Mouse (Mus musculus) heart, adult 2 months (tissue): ENCODE data around the gene Wnt3a. TPM values are rescaled to one million over a fixed set of nuclear protein-coding genes. Genes with fewer than 3 reads are reported as not detected.
A peak's percentile ranks its signal among the peaks of the same experiment; 100 is the strongest.

Experiments used
- DNase-seq, 2 experiments: peaks; one replicate each; pipeline ENCODE4 v3.0.0; 2021
- H3K27ac ChIP-seq: fragments of 200-600 bp; 2 replicates; pipeline ENCODE4 v1.8.1; 2022
- H3K27me3 ChIP-seq: fragments of 200-500 bp; 2 replicates; pipeline ENCODE4 v1.6.1; 2012; ENCODE audit warnings: mild to moderate bottlenecking, low read length, inconsistent platforms, mixed read lengths; ENCODE audit not compliant: control insufficient read depth, insufficient read depth
- H3K36me3 ChIP-seq: fragments of 200-500 bp; 2 replicates; pipeline ENCODE4 v1.6.1; 2012; ENCODE audit warnings: low read length, inconsistent platforms; ENCODE audit not compliant: control insufficient read depth, insufficient read depth
- H3K4me1 ChIP-seq: fragments of 200-500 bp; 2 replicates; pipeline ENCODE4 v1.6.1; 2011; ENCODE audit warnings: low read length; ENCODE audit not compliant: control insufficient read depth, insufficient read depth
- H3K4me3 ChIP-seq: fragments of 200-600 bp; 2 replicates; pipeline ENCODE4 v1.8.1; 2022
- H3K79me2 ChIP-seq: fragments of 200-500 bp; replicated peaks from 2 replicates; pipeline ENCODE4 v1.6.1; 2012; ENCODE audit warnings: mild to moderate bottlenecking, inconsistent platforms, low read length, moderate library complexity, mixed read lengths; ENCODE audit not compliant: control insufficient read depth, insufficient read depth
- H3K9ac ChIP-seq: fragments of 200-500 bp; 2 replicates; pipeline ENCODE4 v1.6.1; 2012; ENCODE audit warnings: low read depth, mild to moderate bottlenecking, control low read depth, inconsistent platforms, low read length, mixed read lengths
- CTCF ChIP-seq: fragments of 200-600 bp; IDR thresholded peaks from 2 replicates; pipeline ENCODE4 v1.8.1; 2022; ENCODE audit warnings: antibody characterized with exemption, mild to moderate bottlenecking, moderate library complexity
- EP300 ChIP-seq: fragments of 200-500 bp; IDR thresholded peaks from 2 replicates; pipeline ENCODE4 v1.6.1; 2011; ENCODE audit warnings: low read depth, low read length, control low read depth; ENCODE audit not compliant: insufficient read depth
- POLR2A ChIP-seq: fragments of 200-500 bp; IDR thresholded peaks from 2 replicates; pipeline ENCODE4 v1.6.1; 2011; ENCODE audit warnings: mild to moderate bottlenecking, low read depth, low read length, control low read depth; ENCODE audit not compliant: insufficient read depth
- WGBS: fragments of 180-500 bp; shearing (Covaris S2); methylation state at CpG from one replicate; pipeline ENCODE4 v1.1.7; 2018; 5-methylcytosine and 5-hydroxymethylcytosine counted together
- intact Hi-C: fragments of 180-260 bp; cut with DNase I; formaldehyde crosslinking; loops from one replicate; pipeline ENCODE4 v1.15.1; 2025
- polyA plus RNA-seq: library from polyadenylated mRNA; depleted of rRNA; stranded (reverse); fragments of >200 nt; gene quantifications from 2 replicates; pipeline ENCODE4 v1.2.3, GENCODE M21; 2012
- total RNA-seq, 2 experiments: library from RNA; stranded (reverse); gene quantifications; 2 replicates each; pipeline ENCODE4 v1.2.3; 2021

Wnt3a gene
- total and polyA plus RNA-seq, 3 experiments, result not detected

GRCm38 (mm10) chr11:59322988-59323387 is 32.4 kb upstream of the Wnt3a start:
- intact Hi-C loops, result no loop called here
- 81% methylated on average over 3 of the region's 3 CpGs for WGBS
- Histone ChIP-seq H3K27ac (no peak overlapping the region), H3K9ac (no peak overlapping the region), H3K27me3 (no peaks in the 10 kb centered on the region), H3K79me2 (no peaks in the 10 kb centered on the region), H3K4me3 (no peak overlapping the region), H3K36me3 (no peaks in the 10 kb centered on the region), H3K4me1 (no peaks in the 10 kb centered on the region)
- no peak for TF ChIP-seq POLR2A
- TF ChIP-seq CTCF, result no peak
- no peak for TF ChIP-seq EP300
- no peak for DNase-seq

DNA sequence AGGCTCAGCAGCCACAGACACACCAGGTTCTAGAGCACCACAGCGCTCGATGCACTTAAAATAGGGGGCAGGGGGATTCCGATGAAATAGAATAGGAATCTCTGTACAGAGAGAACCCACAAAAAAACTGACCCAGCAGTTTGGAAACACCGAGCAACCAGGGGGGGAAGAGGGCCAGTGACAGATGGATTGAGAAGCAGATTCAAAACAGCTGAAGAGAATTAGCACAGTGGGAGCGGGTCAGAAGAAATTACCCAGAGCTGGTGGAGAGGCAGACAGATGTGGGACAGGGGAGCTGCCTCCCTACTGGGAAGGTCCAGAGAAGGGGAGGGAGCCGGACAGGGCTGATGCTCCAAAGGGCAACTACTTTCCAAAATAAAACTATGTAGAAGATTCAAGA is 26.0 kb upstream of the Wnt3a start:
- Histone ChIP-seq H3K27ac (no peak overlapping the region), H3K79me2 (peaks cover 4% of the 10 kb centered on the region; the same call in 1 of the 2 replicates), H3K36me3 (no peaks in the 10 kb centered on the region), H3K9ac (no peak overlapping the region), H3K4me3 (no peak overlapping the region), H3K27me3 (no peaks in the 10 kb centered on the region), H3K4me1 (no peaks in the 10 kb centered on the region; the same call in 1 of the 2 replicates)
- 70% methylated on average over 6 of the region's 6 CpGs for WGBS
- intact Hi-C loops, result no loop called here
- TF ChIP-seq EP300 (no peak), POLR2A (no peak)
- DNase-seq, result no peak

- Histone ChIP-seq H3K4me1 (no peaks in the 10 kb centered on the region; the same call in 1 of the 2 replicates), H3K9ac (no peak overlapping the region), H3K36me3 (no peaks in the 10 kb centered on the region), H3K27me3 (no peaks in the 10 kb centered on the region), H3K4me3 (no peak overlapping the region), H3K79me2 (peaks cover 4% of the 10 kb centered on the region; the same call in 1 of the 2 replicates), H3K27ac (no peak overlapping the region)
- intact Hi-C loops, result no loop called here
- TF ChIP-seq CTCF (no peak), POLR2A (no peak), EP300 (no peak)
- WGBS, result 52% methylated on average over 11 of the region's 11 CpGs
- DNase-seq, result no peak
Measured at GRCm38 (mm10) chr11:59313944-59314343, 23.4 kb upstream of the Wnt3a start.

DNA sequence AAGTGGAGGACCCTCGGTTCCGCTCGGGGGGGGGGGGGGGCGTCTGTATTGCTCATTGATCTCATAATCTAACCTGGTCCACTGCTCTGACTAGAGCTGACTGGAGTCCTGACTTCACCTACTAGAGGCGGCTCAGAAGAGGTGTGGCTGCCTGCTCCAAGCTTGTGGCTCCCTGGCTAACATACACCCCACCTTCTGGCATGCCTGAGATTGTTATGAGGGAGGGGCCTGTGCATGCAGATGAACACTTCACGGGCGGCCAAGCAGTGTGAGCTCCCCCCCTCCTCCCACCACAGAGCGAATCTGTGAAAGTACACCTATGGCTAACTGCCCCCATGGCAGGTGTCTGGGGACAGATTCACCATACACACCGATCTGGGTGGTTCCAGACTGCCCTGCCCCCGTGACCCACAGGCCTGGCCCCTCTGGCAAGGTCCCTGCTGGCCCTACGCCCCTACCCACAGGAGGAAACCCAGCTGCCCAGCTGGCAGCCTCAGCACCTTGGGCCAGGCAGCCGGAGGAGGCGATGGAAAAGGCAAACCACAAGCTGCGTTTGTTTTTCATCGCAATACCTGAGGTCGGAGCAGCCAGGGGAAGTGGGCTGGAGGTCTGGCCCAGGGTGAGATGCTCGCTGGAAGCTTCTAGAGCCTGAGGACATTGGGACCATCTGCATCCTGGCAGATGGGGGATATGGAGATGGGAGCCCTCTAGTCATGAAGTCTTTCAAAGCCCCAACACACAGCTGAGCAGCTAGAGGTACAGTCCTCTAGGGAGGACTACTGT is 22.7 kb upstream of the Wnt3a start:
- intact Hi-C loops, result no loop called here
- Histone ChIP-seq H3K36me3 (no peaks in the 10 kb centered on the region), H3K4me1 (peaks cover 1% of the 10 kb centered on the region; the same call in 1 of the 2 replicates), H3K79me2 (peaks cover 4% of the 10 kb centered on the region; the same call in 1 of the 2 replicates), H3K27ac (no peak overlapping the region), H3K27me3 (no peaks in the 10 kb centered on the region), H3K9ac (no peak overlapping the region), H3K4me3 (no peak overlapping the region)
- peak in 1 of 2 experiments; percentile 19 for DNase-seq
- TF ChIP-seq POLR2A (no peak), EP300 (no peak), CTCF (no peak)
- WGBS, result 65% methylated on average over 17 of the region's 17 CpGs

DNA sequence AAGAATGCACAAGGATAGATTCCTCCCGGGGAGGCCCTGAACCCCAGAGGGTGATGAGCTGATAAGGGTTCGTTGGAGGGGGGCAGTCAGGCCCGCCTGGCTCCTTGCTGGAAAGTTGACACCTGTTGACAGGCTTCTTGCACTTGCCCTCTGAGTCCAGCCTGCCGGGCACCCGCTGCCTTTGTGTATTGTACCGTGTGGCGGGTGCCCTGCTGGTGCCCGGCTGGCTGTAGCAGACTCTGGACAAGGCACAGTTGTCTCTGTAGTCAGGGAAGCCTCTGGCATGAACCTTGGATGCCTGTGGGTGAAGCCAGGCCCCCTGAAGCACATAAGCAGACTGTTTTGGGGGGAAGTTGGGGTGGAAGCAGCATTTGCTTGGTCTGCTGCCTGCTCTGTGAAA is 21.9 kb upstream of the Wnt3a start:
- DNase-seq, result peak in 1 of 2 experiments; percentile 12
- intact Hi-C loops, result no loop called here
- Histone ChIP-seq H3K27ac (no peak overlapping the region), H3K4me3 (no peak overlapping the region), H3K79me2 (peaks cover 4% of the 10 kb centered on the region; the same call in 1 of the 2 replicates), H3K36me3 (no peaks in the 10 kb centered on the region), H3K27me3 (no peaks in the 10 kb centered on the region), H3K4me1 (peaks cover 2% of the 10 kb centered on the region; the same call in 1 of the 2 replicates), H3K9ac (no peak overlapping the region)
- no peak for TF ChIP-seq EP300
- TF ChIP-seq CTCF, result no peak
- 55% methylated on average over 8 of the region's 8 CpGs for WGBS

DNA sequence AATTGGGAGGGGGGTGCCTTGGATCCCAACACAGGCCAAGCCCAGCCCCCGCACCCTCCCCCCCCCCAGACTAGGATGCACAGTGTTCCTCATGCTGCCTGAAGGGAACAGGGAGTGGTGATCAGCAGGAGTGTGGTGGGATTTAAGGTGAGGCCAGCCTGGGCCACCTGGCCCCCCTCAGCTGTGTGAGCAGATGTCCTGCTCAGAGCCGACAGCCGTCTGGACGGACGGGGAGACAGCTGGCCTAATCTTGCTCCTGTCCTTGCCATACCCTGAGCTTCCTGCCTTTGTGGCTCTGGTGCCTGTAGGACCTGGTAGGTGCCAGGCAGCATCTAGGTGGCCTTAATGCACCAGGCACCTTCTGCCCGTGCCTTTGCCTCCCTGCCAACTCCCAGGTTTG is 21.5 kb upstream of the Wnt3a start:
- Histone ChIP-seq H3K9ac (no peak overlapping the region), H3K27me3 (no peaks in the 10 kb centered on the region), H3K27ac (no peak overlapping the region), H3K36me3 (no peaks in the 10 kb centered on the region), H3K79me2 (peaks cover 4% of the 10 kb centered on the region; the same call in 1 of the 2 replicates), H3K4me3 (no peak overlapping the region), H3K4me1 (peaks cover 2% of the 10 kb centered on the region; the same call in 1 of the 2 replicates)
- 43% methylated on average over 6 of the region's 6 CpGs for WGBS
- TF ChIP-seq EP300 (no peak), POLR2A (no peak), CTCF (no peak)
- intact Hi-C loops, result no loop called here
- no peak for DNase-seq
